Mouse (Mus musculus) heart, embryonic 16.5 days (tissue): ENCODE results near the gene Gcm1. TPM values are rescaled to one million over a fixed set of nuclear protein-coding genes. Genes with fewer than 3 reads are reported as not detected.

Experiments used
- ATAC-seq: fragments of 200-750 bp; cut with Nextera tagmentation; replicated peaks from 2 replicates; pipeline ENCODE4 v1.8.0; 2017; ENCODE audit warnings: moderate number of reproducible peaks; ENCODE audit not compliant: insufficient read depth, low FRiP score; ENCODE audit errors: extremely low read depth
- H3K27ac ChIP-seq: fragments of 300-500 bp; sonication (generic); 2 replicates; pipeline ENCODE4 v1.5.1; 2014; ENCODE audit warnings: mild to moderate bottlenecking, low read length, control low read depth, moderate library complexity
- H3K27me3 ChIP-seq: fragments of 300-500 bp; sonication (generic); 2 replicates; pipeline ENCODE4 v1.6.1; 2014; ENCODE audit warnings: low read length, mixed read lengths; ENCODE audit not compliant: control insufficient read depth, insufficient read depth
- H3K36me3 ChIP-seq: fragments of 300-500 bp; sonication (generic); 2 replicates; pipeline ENCODE4 v1.6.1; 2014; ENCODE audit not compliant: control insufficient read depth, insufficient read depth
- H3K4me1 ChIP-seq: fragments of 300-500 bp; sonication (generic); 2 replicates; pipeline ENCODE4 v1.6.1; 2014; ENCODE audit warnings: low read length, mixed read lengths; ENCODE audit not compliant: control insufficient read depth, insufficient read depth
- H3K4me2 ChIP-seq: fragments of 300-500 bp; sonication (generic); 2 replicates; pipeline ENCODE4 v1.6.1; 2014; ENCODE audit warnings: low read depth, mild to moderate bottlenecking, control low read depth, low read length
- H3K4me3 ChIP-seq: fragments of 300-500 bp; sonication (generic); 2 replicates; pipeline ENCODE4 v1.5.1; 2014; ENCODE audit warnings: mild to moderate bottlenecking, control low read depth, low read length
- H3K9ac ChIP-seq: fragments of 300-500 bp; sonication (generic); 2 replicates; pipeline ENCODE4 v1.6.1; 2014; ENCODE audit warnings: low read length, control low read depth
- H3K9me3 ChIP-seq: fragments of 300-500 bp; sonication (generic); replicated peaks from 2 replicates; pipeline ENCODE4 v1.6.1; 2016; ENCODE audit warnings: low read length; ENCODE audit not compliant: control insufficient read depth
- WGBS: fragments of 180-500 bp; shearing (Covaris S2); extraction: QIAGEN DNeasy Blood & Tissue Kit; methylation state at CpG from one replicate; pipeline ENCODE4 v1.1.7; 2014; 5-methylcytosine and 5-hydroxymethylcytosine counted together
- polyA plus RNA-seq: library from polyadenylated mRNA; unstranded; fragments of >200 nt; fragmentation: Nextera tagmentation; extraction: Ambion mirVana; gene quantifications from 2 replicates; pipeline ENCODE4 v1.2.1, GENCODE M21; 2015

Gene Gcm1
- polyA plus RNA-seq, 1 experiment from 2014 or later = 0.07 TPM

GRCm38 (mm10) chr9:78109656-78110055 lies 57.9 kb downstream of the Gcm1 start:
- Histone ChIP-seq H3K9ac (peak overlapping the region; percentile 96; the same call in 1 of the 2 replicates), H3K4me3 (peak overlapping the region; percentile 94), H3K27ac (no peak overlapping the region), H3K4me1 (peaks cover 23% of the 10 kb centered on the region), H3K9me3 (no peaks in the 10 kb centered on the region), H3K36me3 (no peaks in the 10 kb centered on the region), H3K27me3 (no peaks in the 10 kb centered on the region), H3K4me2 (peak overlapping the region; percentile 67)
- no peak for ATAC-seq
- 45% methylated on average over 5 of the region's 5 CpGs for WGBS

DNA sequence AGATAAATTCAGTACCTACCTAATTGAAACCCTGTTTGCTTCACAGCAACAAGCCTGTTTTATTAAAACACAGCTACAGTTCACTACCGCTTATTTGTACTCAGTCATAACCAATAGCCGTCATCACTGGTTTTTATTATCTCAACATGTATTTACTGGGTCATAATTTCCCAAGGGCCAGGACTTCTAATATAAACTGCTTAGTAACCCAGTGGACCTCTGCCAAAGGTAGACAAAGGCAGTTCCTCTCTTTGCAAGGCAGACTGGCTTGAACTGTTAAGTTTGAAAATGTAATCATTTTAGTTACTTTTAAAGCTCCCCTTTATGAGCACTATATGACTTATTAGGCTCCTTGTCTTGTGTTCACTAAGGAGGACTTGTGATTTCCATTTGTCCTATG lies 59.7 kb downstream of the Gcm1 start:
- H3K4me1 ChIP-seq = peaks cover 28% of the 10 kb centered on the region
- no peaks in the 10 kb centered on the region for H3K9me3 ChIP-seq
- H3K27me3 ChIP-seq = no peaks in the 10 kb centered on the region
- no peak overlapping the region for H3K9ac ChIP-seq
- H3K4me2 ChIP-seq = no peak overlapping the region
- H3K4me3 ChIP-seq = no peak overlapping the region
- H3K36me3 ChIP-seq = no peaks in the 10 kb centered on the region
- no peak for ATAC-seq
- no peak overlapping the region for H3K27ac ChIP-seq
- 79% methylated on average over 2 of the region's 2 CpGs for WGBS

GRCm38 (mm10) chr9:78112770-78113537 lies 61.2 kb downstream of the Gcm1 start:
- Histone ChIP-seq H3K4me1 (peaks cover 33% of the 10 kb centered on the region), H3K36me3 (no peaks in the 10 kb centered on the region), H3K4me2 (peak overlapping the region; percentile 81), H3K9me3 (no peaks in the 10 kb centered on the region), H3K9ac (peak overlapping the region; percentile 98), H3K4me3 (peak overlapping the region; percentile 92), H3K27ac (peak overlapping the region; percentile 92), H3K27me3 (no peaks in the 10 kb centered on the region)
- 2% methylated on average over 47 of the region's 47 CpGs for WGBS
- peak; percentile 68 for ATAC-seq

DNA sequence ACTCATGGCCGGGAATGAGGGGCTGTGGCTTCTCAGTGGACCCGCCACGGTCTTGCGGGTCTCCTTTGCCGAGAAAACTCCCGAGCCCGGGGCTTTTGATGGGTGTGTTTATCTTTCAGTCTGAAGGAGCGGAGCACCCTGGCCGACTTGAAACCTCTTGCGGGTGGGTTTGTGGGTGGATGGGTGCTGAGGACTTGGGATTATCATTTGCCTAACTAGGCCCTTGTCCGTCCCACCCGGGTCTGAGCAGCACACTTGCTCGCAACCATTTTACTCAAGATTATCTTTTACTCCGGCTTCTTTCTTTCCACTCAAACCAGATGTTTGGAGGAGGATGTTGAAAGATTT lies 61.8 kb downstream of the Gcm1 start:
- no peak for ATAC-seq
- no peaks in the 10 kb centered on the region for H3K36me3 ChIP-seq
- H3K4me1 ChIP-seq = peaks cover 34% of the 10 kb centered on the region
- H3K9ac ChIP-seq = peak overlapping the region; percentile 98
- H3K4me3 ChIP-seq = peak overlapping the region; percentile 92
- WGBS = under 1% methylated on average over 14 of the region's 14 CpGs
- H3K27ac ChIP-seq = peak overlapping the region; percentile 92
- peak overlapping the region; percentile 81 for H3K4me2 ChIP-seq
- H3K27me3 ChIP-seq = no peaks in the 10 kb centered on the region
- H3K9me3 ChIP-seq = no peaks in the 10 kb centered on the region

Other genes with a start within 250 kb of the Gcm1 start
- gene Elovl5, start 134.6 kb upstream of the Gcm1 start, polyA plus RNA-seq = 62.2 and 67.3 TPM in 2 replicates
- 41.1 and 47.3 TPM in 2 replicates for gene Fbxo9, start 57.1 kb downstream of the Gcm1 start, polyA plus RNA-seq
- 13.5 and 14.6 TPM in 2 replicates for gene Ick, start 57.3 kb downstream of the Gcm1 start, polyA plus RNA-seq
- gene Gsta4, start 130.8 kb downstream of the Gcm1 start, polyA plus RNA-seq = 67.5 and 71.7 TPM in 2 replicates
- gene Gsta1, start 178.7 kb downstream of the Gcm1 start, polyA plus RNA-seq = 0.42 TPM in 1 of 2 replicates, not detected in the other
- not detected in 2 replicates for gene Gm3776, start 205.2 kb downstream of the Gcm1 start, polyA plus RNA-seq
- gene Gm10639, start 238.0 kb downstream of the Gcm1 start, polyA plus RNA-seq = not detected in 2 replicates